Mouse (Mus musculus): ENCODE data around the gene Snai1. TPM values are rescaled to one million over a fixed set of nuclear protein-coding genes. Genes with fewer than 3 reads are reported as not detected.

The Snai1 gene
- polyA plus RNA-seq, 1 experiment from 2014 or later = 104 TPM

- Histone ChIP-seq H3K27me3 (ENCODE audit: control insufficient read depth, insufficient read depth, low read length) (no peaks in the 10 kb centered on the region), H3K27ac (replicated peaks; ENCODE audit: low read depth, low read length) (no peak overlapping the region), H3K4me3 (ENCODE audit: low read depth, low read length) (no peak overlapping the region), H3K9me3 (ENCODE audit: control insufficient read depth, low read length) (no peaks in the 10 kb centered on the region), H3K4me2 (ENCODE audit: low read depth, severe bottlenecking) (no peak overlapping the region), H3K4me1 (ENCODE audit: control insufficient read depth, insufficient read depth, low read length) (peaks cover 11% of the 10 kb centered on the region; the same call in 1 of the 2 replicates), H3K9ac (ENCODE audit: low read length) (no peak overlapping the region), H3K36me3 (ENCODE audit: control insufficient read depth, insufficient read depth, low read length) (no peaks in the 10 kb centered on the region)
- ATAC-seq (ENCODE audit: insufficient number of reproducible peaks, low FRiP score, low TSS enrichment, low read depth) (no peak), DNase-seq (ENCODE audit: low spot score) (no peak)
- WGBS = 87% methylated on average over 8 of the region's 8 CpGs
Observed at GRCm38 (mm10) chr2:167576121-167576620, 38.2 kb downstream of the Snai1 start.

- Histone ChIP-seq H3K36me3 (ENCODE audit: control insufficient read depth, insufficient read depth, low read length) (no peaks in the 10 kb centered on the region), H3K4me2 (ENCODE audit: low read depth, severe bottlenecking) (no peak overlapping the region), H3K27me3 (ENCODE audit: control insufficient read depth, insufficient read depth, low read length) (no peaks in the 10 kb centered on the region), H3K9ac (ENCODE audit: low read length) (no peak overlapping the region), H3K27ac (replicated peaks; ENCODE audit: low read depth, low read length) (no peak overlapping the region; the same call in 1 of the 2 replicates), H3K4me1 (ENCODE audit: control insufficient read depth, insufficient read depth, low read length) (peaks cover 8% of the 10 kb centered on the region; the same call in 1 of the 2 replicates), H3K4me3 (ENCODE audit: low read depth, low read length) (no peak overlapping the region), H3K9me3 (ENCODE audit: control insufficient read depth, low read length) (no peaks in the 10 kb centered on the region)
- no peak for DNase-seq (ENCODE audit: low spot score)
- WGBS = 58% methylated on average over 9 of the region's 9 CpGs
- no peak for ATAC-seq (ENCODE audit: insufficient number of reproducible peaks, low FRiP score, low TSS enrichment, low read depth)
Observed at GRCm38 (mm10) chr2:167577186-167577785, 39.3 kb downstream of the Snai1 start.

GRCm38 (mm10) chr2:167578521-167578920 lies 40.5 kb downstream of the Snai1 start:
- no peaks in the 10 kb centered on the region for H3K27me3 ChIP-seq (ENCODE audit: control insufficient read depth, insufficient read depth, low read length)
- no peak overlapping the region for H3K27ac ChIP-seq (replicated peaks; ENCODE audit: low read depth, low read length)
- ATAC-seq (ENCODE audit: insufficient number of reproducible peaks, low FRiP score, low TSS enrichment, low read depth) (no peak), DNase-seq (ENCODE audit: low spot score) (no peak)
- no peaks in the 10 kb centered on the region for H3K36me3 ChIP-seq (ENCODE audit: control insufficient read depth, insufficient read depth, low read length)
- no peaks in the 10 kb centered on the region for H3K9me3 ChIP-seq (ENCODE audit: control insufficient read depth, low read length)
- H3K9ac ChIP-seq (ENCODE audit: low read length) = no peak overlapping the region
- H3K4me3 ChIP-seq (ENCODE audit: low read depth, low read length) = no peak overlapping the region
- H3K4me2 ChIP-seq (ENCODE audit: low read depth, severe bottlenecking) = no peak overlapping the region
- H3K4me1 ChIP-seq (ENCODE audit: control insufficient read depth, insufficient read depth, low read length) = peaks cover 17% of the 10 kb centered on the region
- 45% methylated on average over 5 of the region's 5 CpGs for WGBS

- H3K36me3 ChIP-seq (ENCODE audit: control insufficient read depth, insufficient read depth, low read length) = no peaks in the 10 kb centered on the region
- ATAC-seq (ENCODE audit: insufficient number of reproducible peaks, low FRiP score, low TSS enrichment, low read depth) (0 out of 2 replicates have a peak, but pooled peaks have one; percentile 18), DNase-seq (ENCODE audit: low spot score) (peak; percentile 75)
- no peak overlapping the region for H3K4me2 ChIP-seq (ENCODE audit: low read depth, severe bottlenecking)
- H3K4me3 ChIP-seq (ENCODE audit: low read depth, low read length) = no peak overlapping the region
- no peaks in the 10 kb centered on the region for H3K9me3 ChIP-seq (ENCODE audit: control insufficient read depth, low read length)
- H3K9ac ChIP-seq (ENCODE audit: low read length) = peak overlapping the region; percentile 19; the same call in 1 of the 2 replicates
- WGBS = 5% methylated on average over 10 of the region's 10 CpGs
- H3K4me1 ChIP-seq (ENCODE audit: control insufficient read depth, insufficient read depth, low read length) = peaks cover 37% of the 10 kb centered on the region
- H3K27ac ChIP-seq (replicated peaks; ENCODE audit: low read depth, low read length) = peak overlapping the region; percentile 79
- H3K27me3 ChIP-seq (ENCODE audit: control insufficient read depth, insufficient read depth, low read length) = no peaks in the 10 kb centered on the region
Observed at GRCm38 (mm10) chr2:167583161-167583952, 45.4 kb downstream of the Snai1 start.

- H3K27me3 ChIP-seq (ENCODE audit: control insufficient read depth, insufficient read depth, low read length) = no peaks in the 10 kb centered on the region
- H3K27ac ChIP-seq (replicated peaks; ENCODE audit: low read depth, low read length) = no peak overlapping the region
- no peak overlapping the region for H3K9ac ChIP-seq (ENCODE audit: low read length)
- H3K36me3 ChIP-seq (ENCODE audit: control insufficient read depth, insufficient read depth, low read length) = no peaks in the 10 kb centered on the region
- no peak for ATAC-seq (ENCODE audit: insufficient number of reproducible peaks, low FRiP score, low TSS enrichment, low read depth)
- peaks cover 42% of the 10 kb centered on the region for H3K4me1 ChIP-seq (ENCODE audit: control insufficient read depth, insufficient read depth, low read length)
- H3K4me2 ChIP-seq (ENCODE audit: low read depth, severe bottlenecking) = no peak overlapping the region
- H3K9me3 ChIP-seq (ENCODE audit: control insufficient read depth, low read length) = no peaks in the 10 kb centered on the region
- no peak overlapping the region for H3K4me3 ChIP-seq (ENCODE audit: low read depth, low read length)
- 69% methylated on average over 2 of the region's 2 CpGs for WGBS
- no peak for DNase-seq (ENCODE audit: low spot score)
Observed at GRCm38 (mm10) chr2:167585273-167585672, 47.3 kb downstream of the Snai1 start.

GRCm38 (mm10) chr2:167586041-167586440 lies 48.0 kb downstream of the Snai1 start:
- Histone ChIP-seq H3K27ac (replicated peaks; ENCODE audit: low read depth, low read length) (peak overlapping the region; percentile 70), H3K4me1 (ENCODE audit: control insufficient read depth, insufficient read depth, low read length) (peaks cover 46% of the 10 kb centered on the region), H3K9me3 (ENCODE audit: control insufficient read depth, low read length) (no peaks in the 10 kb centered on the region), H3K9ac (ENCODE audit: low read length) (0 out of 2 replicates have a peak overlapping the region, but pooled peaks have one; percentile 5), H3K36me3 (ENCODE audit: control insufficient read depth, insufficient read depth, low read length) (no peaks in the 10 kb centered on the region), H3K27me3 (ENCODE audit: control insufficient read depth, insufficient read depth, low read length) (no peaks in the 10 kb centered on the region), H3K4me2 (ENCODE audit: low read depth, severe bottlenecking) (no peak overlapping the region), H3K4me3 (ENCODE audit: low read depth, low read length) (no peak overlapping the region)
- DNase-seq (ENCODE audit: low spot score) = no peak
- 5% methylated on average over 8 of the region's 8 CpGs for WGBS
- ATAC-seq (ENCODE audit: insufficient number of reproducible peaks, low FRiP score, low TSS enrichment, low read depth) = no peak

- no peaks in the 10 kb centered on the region for H3K9me3 ChIP-seq (ENCODE audit: control insufficient read depth, low read length)
Observed at GRCm38 (mm10) chr2:167586976-167587375, 49.0 kb downstream of the Snai1 start.

GRCm38 (mm10) chr2:167588774-167589577 lies 51.0 kb downstream of the Snai1 start:
- Histone ChIP-seq H3K9ac (ENCODE audit: low read length) (peak overlapping the region; percentile 41; the same call in 1 of the 2 replicates), H3K36me3 (ENCODE audit: control insufficient read depth, insufficient read depth, low read length) (no peaks in the 10 kb centered on the region), H3K9me3 (ENCODE audit: control insufficient read depth, low read length) (no peaks in the 10 kb centered on the region), H3K27me3 (ENCODE audit: control insufficient read depth, insufficient read depth, low read length) (no peaks in the 10 kb centered on the region), H3K4me2 (ENCODE audit: low read depth, severe bottlenecking) (peak overlapping the region; percentile 29; the same call in 1 of the 2 replicates), H3K4me1 (ENCODE audit: control insufficient read depth, insufficient read depth, low read length) (peaks cover 37% of the 10 kb centered on the region), H3K4me3 (ENCODE audit: low read depth, low read length) (0 out of 2 replicates have a peak overlapping the region, but pooled peaks have one; percentile 10), H3K27ac (replicated peaks; ENCODE audit: low read depth, low read length) (peak overlapping the region; percentile 52)
- no peak for DNase-seq (ENCODE audit: low spot score)
- ATAC-seq (ENCODE audit: insufficient number of reproducible peaks, low FRiP score, low TSS enrichment, low read depth) = no peak
- WGBS = 15% methylated on average over 21 of the region's 21 CpGs

More at GRCm38 (mm10) chr2:167586976-167587375, 49.0 kb downstream of the Snai1 start:
- Histone ChIP-seq H3K27ac (replicated peaks; ENCODE audit: low read depth, low read length) (0 out of 2 replicates have a peak overlapping the region, but pooled peaks have one; percentile 14), H3K36me3 (ENCODE audit: control insufficient read depth, insufficient read depth, low read length) (no peaks in the 10 kb centered on the region), H3K27me3 (ENCODE audit: control insufficient read depth, insufficient read depth, low read length) (no peaks in the 10 kb centered on the region), H3K4me2 (ENCODE audit: low read depth, severe bottlenecking) (no peak overlapping the region), H3K4me3 (ENCODE audit: low read depth, low read length) (no peak overlapping the region), H3K4me1 (ENCODE audit: control insufficient read depth, insufficient read depth, low read length) (peaks cover 46% of the 10 kb centered on the region), H3K9ac (ENCODE audit: low read length) (no peak overlapping the region)
- ATAC-seq (ENCODE audit: insufficient number of reproducible peaks, low FRiP score, low TSS enrichment, low read depth) = no peak
- 5% methylated on average over 9 of the region's 9 CpGs for WGBS
- no peak for DNase-seq (ENCODE audit: low spot score)

Measured in limb, embryonic 11.5 days (tissue).